Mouse (Mus musculus): Measurements from ENCODE around the gene Dmac2. TPM values are rescaled to one million over a fixed set of nuclear protein-coding genes. Genes with fewer than 3 reads are reported as not detected.

The Dmac2 gene
- polyA plus RNA-seq, 1 experiment: 12.2 TPM

DNA sequence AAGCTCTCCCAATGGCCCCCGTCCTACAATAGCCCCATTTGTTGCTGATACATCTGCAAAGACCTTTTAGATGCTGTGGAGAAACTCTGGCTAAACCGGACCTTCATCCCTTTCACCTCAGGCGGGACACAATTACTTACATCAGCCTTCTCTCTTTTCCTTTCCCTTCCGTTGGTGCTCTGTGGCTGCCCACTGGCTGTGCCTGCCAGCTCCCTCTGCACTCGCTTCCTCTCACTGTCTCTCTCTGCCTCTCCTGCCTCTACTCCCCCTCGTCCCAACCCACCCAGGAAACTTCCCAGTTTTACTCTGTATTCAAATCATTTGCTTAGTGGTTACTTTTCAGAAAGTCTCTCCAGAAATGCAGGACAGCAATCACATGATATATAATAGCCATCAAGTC, 9.2 kb upstream of the Dmac2 start:
- Histone ChIP-seq H3K79me2 (ENCODE audit: control insufficient read depth, insufficient read depth) (no peaks in the 10 kb centered on the region), H3K36me3 (ENCODE audit: control insufficient read depth, insufficient read depth) (no peaks in the 10 kb centered on the region), H3K27me3 (ENCODE audit: control insufficient read depth, insufficient read depth, insufficient read length) (peaks cover 14% of the 10 kb centered on the region), H3K79me3 (ENCODE audit: low read depth) (no peaks in the 10 kb centered on the region), H3K4me3 (ENCODE audit: insufficient read depth, poor library complexity, severe bottlenecking) (no peak overlapping the region), H3ac (ENCODE audit: control insufficient read depth, insufficient read length, low read depth) (no peak overlapping the region)
- TF ChIP-seq MAX (IDR thresholded peaks at IDR 0.05) (no peak), CEBPB (IDR thresholded peaks at IDR 0.05; ENCODE audit: low read depth) (no peak), CTCF (IDR thresholded peaks at IDR 0.05; ENCODE audit: control insufficient read depth, insufficient read depth, insufficient read length) (no peak), MYOG (IDR thresholded peaks at IDR 0.05; ENCODE audit: control insufficient read depth, extremely low read depth, insufficient read length) (no peak), USF1 (IDR thresholded peaks at IDR 0.05; ENCODE audit: low read depth) (no peak), FOSL1 (IDR thresholded peaks at IDR 0.05; ENCODE audit: insufficient read depth, low read length, poor library complexity, severe bottlenecking) (no peak), MYOD1 (IDR thresholded peaks at IDR 0.05; ENCODE audit: control insufficient read depth, insufficient read length, low read depth) (no peak)

DNA sequence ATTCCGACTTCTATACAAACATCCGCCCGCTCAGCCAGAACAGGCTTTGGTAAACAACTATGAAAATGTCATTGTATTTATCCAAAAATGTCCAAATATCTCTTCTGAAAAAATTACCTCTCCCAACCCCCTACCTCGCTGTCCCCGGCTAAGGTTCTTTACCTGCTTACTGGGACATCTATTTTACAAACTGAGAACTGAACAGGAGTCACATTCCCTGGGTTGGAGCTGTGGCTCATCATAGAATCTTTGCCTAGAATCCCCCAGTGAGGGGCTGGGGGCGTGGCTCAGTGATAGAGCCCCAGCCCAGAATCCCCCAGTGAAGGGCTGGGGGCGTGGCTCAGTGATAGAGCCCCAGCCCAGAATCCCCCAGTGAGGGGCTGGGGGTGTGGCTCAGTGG, 7.7 kb upstream of the Dmac2 start:
- Histone ChIP-seq H3K4me3 (ENCODE audit: insufficient read depth, poor library complexity, severe bottlenecking) (no peak overlapping the region), H3K36me3 (ENCODE audit: control insufficient read depth, insufficient read depth) (no peaks in the 10 kb centered on the region), H3K79me2 (ENCODE audit: control insufficient read depth, insufficient read depth) (no peaks in the 10 kb centered on the region), H3K79me3 (ENCODE audit: low read depth) (no peaks in the 10 kb centered on the region), H3K27me3 (ENCODE audit: control insufficient read depth, insufficient read depth, insufficient read length) (peaks cover 24% of the 10 kb centered on the region), H3ac (ENCODE audit: control insufficient read depth, insufficient read length, low read depth) (no peak overlapping the region)
- TF ChIP-seq MYOD1 (IDR thresholded peaks at IDR 0.05; ENCODE audit: control insufficient read depth, insufficient read length, low read depth) (no peak), CTCF (IDR thresholded peaks at IDR 0.05; ENCODE audit: control insufficient read depth, insufficient read depth, insufficient read length) (no peak), FOSL1 (IDR thresholded peaks at IDR 0.05; ENCODE audit: insufficient read depth, low read length, poor library complexity, severe bottlenecking) (no peak)

- no peaks in the 10 kb centered on the region for H3K36me3 ChIP-seq (ENCODE audit: control insufficient read depth, insufficient read depth)
- no peak overlapping the region for H3K4me3 ChIP-seq (ENCODE audit: insufficient read depth, poor library complexity, severe bottlenecking)
- TF ChIP-seq FOSL1 (IDR thresholded peaks at IDR 0.05; ENCODE audit: insufficient read depth, low read length, poor library complexity, severe bottlenecking) (no peak), MAX (IDR thresholded peaks at IDR 0.05) (no peak), CEBPB (IDR thresholded peaks at IDR 0.05; ENCODE audit: low read depth) (no peak), CTCF (IDR thresholded peaks at IDR 0.05; ENCODE audit: control insufficient read depth, insufficient read depth, insufficient read length) (no peak), USF1 (IDR thresholded peaks at IDR 0.05; ENCODE audit: low read depth) (no peak), MYOG (IDR thresholded peaks at IDR 0.05; ENCODE audit: control insufficient read depth, extremely low read depth, insufficient read length) (no peak), MYOD1 (IDR thresholded peaks at IDR 0.05; ENCODE audit: control insufficient read depth, insufficient read length, low read depth) (no peak)
- H3K27me3 ChIP-seq (ENCODE audit: control insufficient read depth, insufficient read depth, insufficient read length): peaks cover 24% of the 10 kb centered on the region
- H3ac ChIP-seq (ENCODE audit: control insufficient read depth, insufficient read length, low read depth): no peak overlapping the region
- no peaks in the 10 kb centered on the region for H3K79me2 ChIP-seq (ENCODE audit: control insufficient read depth, insufficient read depth)
- no peaks in the 10 kb centered on the region for H3K79me3 ChIP-seq (ENCODE audit: low read depth)
Measured at GRCm38 (mm10) chr7:25614086-25614485, 5.1 kb upstream of the Dmac2 start.

DNA sequence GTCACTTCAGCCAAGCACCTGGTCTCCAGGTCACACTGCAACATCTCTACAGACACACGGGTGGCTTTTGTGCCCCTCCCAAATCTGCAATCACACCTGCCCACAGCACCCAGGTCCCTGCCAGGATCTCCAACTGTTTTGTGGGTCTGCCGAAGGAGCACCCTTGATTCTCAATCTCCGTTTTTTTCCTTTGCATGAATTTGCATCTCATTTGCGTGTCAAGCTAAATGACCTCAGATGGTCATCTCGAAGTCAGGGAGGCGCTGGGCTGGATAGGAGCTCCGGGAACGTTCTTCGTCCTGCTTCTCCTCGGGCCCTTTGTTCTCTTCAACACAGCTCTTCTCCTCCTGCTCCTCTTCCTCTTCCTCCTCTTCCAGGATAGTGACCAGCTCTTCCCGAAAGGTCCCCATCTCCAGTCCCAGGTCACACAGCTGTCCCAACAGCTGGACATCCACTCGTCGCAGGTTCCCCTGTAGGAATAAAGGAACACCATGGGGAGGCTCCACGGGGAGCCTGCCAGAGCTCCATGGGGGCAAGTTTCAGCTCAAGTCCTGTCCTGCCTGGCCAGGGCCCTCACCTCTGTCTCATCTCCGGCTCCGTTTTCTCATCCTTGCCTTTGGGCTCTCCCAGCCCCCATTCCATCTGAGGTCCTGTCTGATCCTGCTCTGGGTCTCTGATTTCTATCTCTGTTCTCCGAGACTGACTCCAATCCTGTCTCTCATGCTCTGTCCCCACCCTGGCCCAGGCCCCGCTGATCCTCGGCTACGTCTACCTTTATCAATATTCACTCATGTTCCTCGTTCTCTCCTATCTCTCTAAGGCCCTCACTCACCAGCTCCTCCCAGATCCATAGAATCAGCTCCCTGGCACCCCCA, 4.1 kb upstream of the Dmac2 start:
- Histone ChIP-seq H3K79me3 (ENCODE audit: low read depth) (no peaks in the 10 kb centered on the region), H3K36me3 (ENCODE audit: control insufficient read depth, insufficient read depth) (no peaks in the 10 kb centered on the region), H3ac (ENCODE audit: control insufficient read depth, insufficient read length, low read depth) (no peak overlapping the region), H3K4me3 (ENCODE audit: insufficient read depth, poor library complexity, severe bottlenecking) (no peak overlapping the region), H3K79me2 (ENCODE audit: control insufficient read depth, insufficient read depth) (no peaks in the 10 kb centered on the region), H3K27me3 (ENCODE audit: control insufficient read depth, insufficient read depth, insufficient read length) (peaks cover 21% of the 10 kb centered on the region)
- TF ChIP-seq CTCF (IDR thresholded peaks at IDR 0.05; ENCODE audit: control insufficient read depth, insufficient read depth, insufficient read length) (no peak), MAX (IDR thresholded peaks at IDR 0.05) (no peak)

GRCm38 (mm10) chr7:25615706-25616011, 3.6 kb upstream of the Dmac2 start, which contains the start of gene Erich4:
Gene Erich4, minus strand, starts transcription at chr7:25615892.
- Histone ChIP-seq H3K79me2 (ENCODE audit: control insufficient read depth, insufficient read depth) (no peaks in the 10 kb centered on the region), H3ac (ENCODE audit: control insufficient read depth, insufficient read length, low read depth) (no peak within 1 kb of the TSS), H3K79me3 (ENCODE audit: low read depth) (no peaks in the 10 kb centered on the region), H3K4me3 (ENCODE audit: insufficient read depth, poor library complexity, severe bottlenecking) (no peak within 1 kb of the TSS), H3K36me3 (ENCODE audit: control insufficient read depth, insufficient read depth) (no peaks in the 10 kb centered on the region), H3K27me3 (ENCODE audit: control insufficient read depth, insufficient read depth, insufficient read length) (peaks cover 18% of the 10 kb centered on the region)
- TF ChIP-seq CTCF (IDR thresholded peaks at IDR 0.05; ENCODE audit: control insufficient read depth, insufficient read depth, insufficient read length): no peak
- TF ChIP-seq USF1 (IDR thresholded peaks at IDR 0.05; ENCODE audit: low read depth): no peak
- no peak for TF ChIP-seq CEBPB (IDR thresholded peaks at IDR 0.05; ENCODE audit: low read depth)
- no peak for TF ChIP-seq MYOD1 (IDR thresholded peaks at IDR 0.05; ENCODE audit: control insufficient read depth, insufficient read length, low read depth)
- no peak for TF ChIP-seq FOSL1 (IDR thresholded peaks at IDR 0.05; ENCODE audit: insufficient read depth, low read length, poor library complexity, severe bottlenecking)
- TF ChIP-seq MAX (IDR thresholded peaks at IDR 0.05): no peak
- no peak for TF ChIP-seq MYOG (IDR thresholded peaks at IDR 0.05; ENCODE audit: control insufficient read depth, extremely low read depth, insufficient read length)
